In the genomic region with DNA sequence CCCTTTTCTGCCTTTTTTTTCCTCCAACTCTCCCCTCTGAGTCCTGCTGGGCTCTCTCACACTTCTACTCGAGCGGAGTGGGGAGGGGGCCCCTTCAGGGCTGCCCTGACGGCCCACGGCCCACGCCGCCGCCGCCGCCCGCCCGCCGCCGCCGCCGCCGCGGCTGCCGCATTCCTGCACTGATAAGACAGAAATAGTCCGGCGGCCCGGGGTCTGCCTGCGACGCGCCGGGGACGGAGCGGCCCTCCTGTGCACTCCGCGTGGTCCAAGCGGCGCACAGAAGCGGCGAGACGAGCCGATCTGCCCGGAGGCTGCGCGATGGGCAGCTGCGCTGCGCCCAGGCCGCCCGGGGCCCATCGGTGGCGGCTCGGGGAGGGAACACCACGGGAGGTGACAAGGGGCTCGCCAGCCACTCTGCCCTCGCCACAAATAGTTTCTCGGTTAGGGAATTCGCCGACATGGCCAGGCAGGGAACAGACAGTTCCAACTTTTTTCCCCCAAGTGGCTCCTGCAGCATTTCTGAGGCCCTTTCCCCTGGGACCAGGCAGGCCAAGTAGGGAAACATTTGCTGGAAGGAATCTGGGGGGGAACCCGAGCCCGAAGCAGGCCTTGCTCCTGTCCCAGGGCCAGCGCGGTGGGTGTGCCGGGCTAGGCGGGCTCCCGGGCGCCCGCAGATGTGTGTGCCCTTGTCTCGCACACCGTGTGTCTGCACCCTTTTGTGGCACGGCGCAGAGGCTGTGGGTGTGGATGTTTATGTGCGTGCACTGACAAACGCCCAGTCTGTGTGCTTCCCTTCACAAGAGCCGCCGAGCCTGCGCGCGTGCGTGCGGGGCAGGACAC, we compare ENCODE assay signal across 8 mouse cellular contexts. TPM values are rescaled to one million over a fixed set of nuclear protein-coding genes. Genes with fewer than 3 reads are reported as not detected.
DNase-seq lines count a peak whose midpoint lies in the region; ATAC-seq lines count a peak whose summit lies in the region.

No protein-coding gene starts in this region.

- peak overlapping the region; percentile 94 for H3K4me2 ChIP-seq in heart, embryonic 11.5 days
- peak overlapping the region; percentile 90 for H3K4me2 ChIP-seq in kidney, embryonic 15.5 days

- peak overlapping the region; percentile 91 for H3K9ac ChIP-seq in heart, embryonic 11.5 days (ENCODE audit: low read depth, low read length)
- H3K9ac ChIP-seq in kidney, embryonic 15.5 days = peak overlapping the region; percentile 79

- DNase-seq in urinary bladder, adult 18-20 months (ENCODE audit: low spot score in 2 of 2) = peak; percentile 61 to 76
- no peak for DNase-seq in urinary bladder, postnatal 10 days (ENCODE audit: low spot score)
- peak; percentile 80 for DNase-seq in embryo, embryonic 9.5 days (ENCODE audit: extremely low spot score)
- DNase-seq in lung, postnatal 14 days = peak; percentile 78
- peak; percentile 56 for DNase-seq in right cerebral cortex, postnatal 25 days
- DNase-seq in thymus, postnatal 25 days = no peak

- peak overlapping the region; percentile 100 for H3K27ac ChIP-seq in heart, embryonic 11.5 days (ENCODE audit: low read depth, low read length)
- peak overlapping the region; percentile 99 for H3K27ac ChIP-seq in kidney, embryonic 15.5 days

- H3K27me3 ChIP-seq in heart, embryonic 11.5 days (ENCODE audit: control insufficient read depth, insufficient read depth, low read length) = no peaks in the 10 kb centered on the region; the same call in 1 of the 2 replicates
- H3K27me3 ChIP-seq in kidney, embryonic 15.5 days = peaks cover 6% of the 10 kb centered on the region; the same call in 1 of the 2 replicates

- WGBS in heart, embryonic 11.5 days (ENCODE audit: insufficient replicate concordance) = under 1% methylated on average over 73 of the region's 73 CpGs
- under 1% methylated on average over 73 of the region's 73 CpGs for WGBS in kidney, embryonic 15.5 days

- peak overlapping the region; percentile 74 for H3K4me3 ChIP-seq in heart, embryonic 11.5 days (ENCODE audit: low read depth, low read length)
- H3K4me3 ChIP-seq in kidney, embryonic 15.5 days (replicated peaks) = peak overlapping the region; percentile 66

- H3K36me3 ChIP-seq in heart, embryonic 11.5 days (ENCODE audit: control insufficient read depth, insufficient read depth, low read length) = no peaks in the 10 kb centered on the region
- no peaks in the 10 kb centered on the region for H3K36me3 ChIP-seq in kidney, embryonic 15.5 days

- peak; percentile 46; the same call in 1 of the 2 replicates for ATAC-seq in heart, embryonic 11.5 days (replicated peaks; ENCODE audit: insufficient number of reproducible peaks, low FRiP score, low TSS enrichment)
- peak; percentile 37 for ATAC-seq in kidney, embryonic 15.5 days (replicated peaks; ENCODE audit: low FRiP score)

- no peaks in the 10 kb centered on the region for H3K9me3 ChIP-seq in heart, embryonic 11.5 days (replicated peaks; ENCODE audit: control insufficient read depth, low read length)
- no peaks in the 10 kb centered on the region for H3K9me3 ChIP-seq in kidney, embryonic 15.5 days (replicated peaks)

- H3K4me1 ChIP-seq in heart, embryonic 11.5 days (ENCODE audit: control insufficient read depth, insufficient read depth, low read length) = peaks cover 54% of the 10 kb centered on the region
- H3K4me1 ChIP-seq in kidney, embryonic 15.5 days = peaks cover 83% of the 10 kb centered on the region

RNA-seq across cellular contexts. Expression of gene Chpf2, which starts 15.6 kb away (rescaled TPM):
- polyA plus RNA-seq in heart, embryonic 11.5 days (2014; fragmentation: Nextera tagmentation; extraction: Ambion mirVana) = 8.1 and 9.8 TPM in 2 replicates
- 23.2 and 24.7 TPM in 2 replicates for polyA plus RNA-seq in kidney, embryonic 15.5 days (2015; fragmentation: Nextera tagmentation; extraction: Ambion mirVana)

RNA-seq across cellular contexts. Expression of gene Smarcd3, which starts 22.1 kb away (rescaled TPM):
- polyA plus RNA-seq in heart, embryonic 11.5 days (2014; fragmentation: Nextera tagmentation; extraction: Ambion mirVana) = 73.2 and 76.1 TPM in 2 replicates
- 26.5 and 33.4 TPM in 2 replicates for polyA plus RNA-seq in kidney, embryonic 15.5 days (2015; fragmentation: Nextera tagmentation; extraction: Ambion mirVana)

RNA-seq across cellular contexts. Expression of gene Abcf2, which starts 24.9 kb away (rescaled TPM):
- 75.6 and 78.6 TPM in 2 replicates for polyA plus RNA-seq in heart, embryonic 11.5 days (2014; fragmentation: Nextera tagmentation; extraction: Ambion mirVana)
- polyA plus RNA-seq in kidney, embryonic 15.5 days (2015; fragmentation: Nextera tagmentation; extraction: Ambion mirVana) = 118 TPM in 2 replicates

RNA-seq across cellular contexts. Expression of gene 4931409K22Rik, which starts 45.5 kb away (rescaled TPM):
- not detected in 2 replicates for polyA plus RNA-seq in heart, embryonic 11.5 days (2014; fragmentation: Nextera tagmentation; extraction: Ambion mirVana)
- polyA plus RNA-seq in kidney, embryonic 15.5 days (2015; fragmentation: Nextera tagmentation; extraction: Ambion mirVana) = 0.23 TPM in 2 replicates

Comparison
In these comparisons a context has a peak if more than half of its experiments do, and no peak if none do; other contexts are left out.
1. DNase-seq: peak in urinary bladder, adult 18-20 months (2 of 2), embryo, embryonic 9.5 days (single experiment), lung, postnatal 14 days (single experiment) and right cerebral cortex, postnatal 25 days (single experiment); none in urinary bladder, postnatal 10 days (single experiment) and thymus, postnatal 25 days (single experiment).